Mouse (Mus musculus) testis, adult 2 months (tissue): ENCODE data around the gene Adamts4.

Experiments
- CTCF ChIP-seq: fragments of 200-500 bp; IDR thresholded peaks from 2 replicates; pipeline ENCODE4 v1.5.1; 2012; ENCODE audit warnings: low read depth, mild to moderate bottlenecking, inconsistent platforms, low read length, moderate library complexity; ENCODE audit not compliant: control insufficient read depth, insufficient read depth, insufficient replicate concordance
- POLR2A ChIP-seq: fragments of 200-500 bp; IDR thresholded peaks from 2 replicates; pipeline ENCODE4 v1.6.1; 2012; ENCODE audit warnings: low read depth, mild to moderate bottlenecking, inconsistent platforms, low read length, moderate library complexity; ENCODE audit not compliant: control insufficient read depth

DNA sequence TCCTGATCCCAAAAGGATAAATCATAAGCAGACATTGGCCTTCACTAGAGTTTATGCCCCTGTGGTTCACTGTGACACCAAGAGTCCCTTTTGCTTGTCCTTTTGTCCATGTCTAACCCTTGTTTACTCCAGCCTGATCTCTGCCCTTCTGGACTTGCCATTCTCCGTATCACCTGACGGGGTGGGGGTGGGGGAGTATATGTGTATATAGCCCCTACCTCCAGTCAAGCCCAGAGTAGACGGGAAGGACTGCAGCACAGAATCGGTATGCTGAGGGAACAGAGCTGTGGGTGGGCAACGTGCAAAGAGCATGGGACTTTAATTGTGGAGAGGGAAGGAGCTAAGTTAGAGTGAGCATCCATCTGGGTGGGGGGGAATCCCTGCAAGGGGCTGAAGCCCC lies 25.4 kb upstream of the Adamts4 start, which contains the start of gene Apoa2:
- TF ChIP-seq CTCF, result no peak
- no peak for TF ChIP-seq POLR2A
